Mouse (Mus musculus): ENCODE measurements around the gene Syce2.

DNA sequence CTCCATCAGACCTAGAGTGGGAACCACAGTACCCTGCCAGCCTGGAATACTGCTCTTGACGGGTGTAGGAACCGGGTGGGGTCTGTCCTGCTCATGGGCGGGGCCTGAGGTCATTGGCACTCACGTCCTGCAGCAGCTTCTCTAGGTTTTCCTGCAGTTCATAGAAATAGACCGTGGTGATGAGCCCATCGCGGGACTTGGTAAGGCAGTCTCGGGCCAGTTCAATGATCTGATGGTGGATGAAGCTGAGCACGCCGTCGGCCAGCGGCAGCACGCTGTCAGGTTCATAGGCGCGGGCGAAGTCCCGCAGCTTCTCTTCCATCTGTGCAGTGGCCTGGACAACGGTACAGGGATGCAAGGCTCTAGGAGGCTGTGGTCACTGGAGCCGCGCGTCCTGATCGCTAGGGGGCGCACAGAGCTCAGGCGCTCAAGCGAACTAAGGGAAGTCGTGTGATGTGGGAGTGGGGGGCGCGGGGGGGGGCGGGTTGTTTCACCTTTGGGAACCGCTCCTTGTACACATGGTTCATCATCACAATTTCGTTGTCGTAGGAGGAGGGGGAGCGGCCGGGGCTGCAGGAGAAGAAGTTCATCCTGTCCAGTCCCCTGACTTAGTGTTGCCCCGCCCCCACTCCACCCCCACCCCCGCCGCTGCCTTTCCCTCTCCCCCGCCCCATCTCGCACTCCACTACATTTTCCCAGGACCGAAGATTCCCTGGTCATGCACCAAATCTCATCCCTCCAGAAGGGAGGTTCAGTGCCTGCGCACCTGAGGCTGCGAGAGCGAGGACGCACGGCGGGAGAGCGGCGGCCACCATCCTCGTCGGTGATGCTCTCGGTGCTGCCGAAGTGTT is 56.8 kb downstream of the Syce2 start:
- TF ChIP-seq GATA1 (IDR thresholded peaks at IDR 0.05; ENCODE audit: borderline replicate concordance, low read length) = no peak
- no peak for TF ChIP-seq FLI1 (IDR thresholded peaks at IDR 0.05; ENCODE audit: low read length)
